ENCODE assay signal across 12 mouse cellular contexts in genomic region chr11:113188263-113188920, GRCm38 (mm10).
DNase-seq lines count a peak whose midpoint lies in the region; ATAC-seq and TF ChIP-seq lines count a peak whose summit lies in the region.
"Had no signal": no experiment of that assay in that cellular context is flagged by ENCODE, and none has a peak within 500 bp of the region (broad histone marks: within the 10 kb centered on the region; RNA-seq: fewer than 3 reads in every experiment).

No protein-coding gene starts in this region.

- H3K9ac ChIP-seq in heart, postnatal 0 days (replicated peaks; ENCODE audit: low read depth, low read length), result no peak overlapping the region
- no peak overlapping the region for H3K9ac ChIP-seq in embryonic facial prominence, embryonic 11.5 days (replicated peaks; ENCODE audit: low read length)
- 0 out of 2 replicates have a peak overlapping the region, but pooled peaks have one; percentile 7 for H3K9ac ChIP-seq in forebrain, embryonic 16.5 days (replicated peaks; ENCODE audit: low read depth, low read length)
- H3K9ac ChIP-seq: liver, embryonic 14.5 days had no signal

- intact Hi-C loops in heart, postnatal 25 days (cut with DNase I), result no loop called here

- no peak for TF ChIP-seq EP300 in heart, postnatal 0 days (IDR thresholded peaks at IDR 0.05; ENCODE audit: low read depth)

- no peak overlapping the region for H3K4me2 ChIP-seq in heart, postnatal 0 days (ENCODE audit: low read depth, low read length)
- H3K4me2 ChIP-seq in embryonic facial prominence, embryonic 11.5 days (ENCODE audit: low read depth, low read length), result no peak overlapping the region
- no peak overlapping the region for H3K4me2 ChIP-seq in forebrain, embryonic 16.5 days (ENCODE audit: low read length)

- no peaks in the 10 kb centered on the region; the same call in 1 of the 2 replicates for H3K27me3 ChIP-seq in heart, postnatal 0 days (ENCODE audit: control insufficient read depth, insufficient read depth, low read length)
- H3K27me3 ChIP-seq in embryonic facial prominence, embryonic 11.5 days (ENCODE audit: control insufficient read depth, insufficient read depth, low read length), result no peaks in the 10 kb centered on the region
- H3K27me3 ChIP-seq in forebrain, embryonic 16.5 days (replicated peaks; ENCODE audit: control insufficient read depth, insufficient read depth, low read length), result no peaks in the 10 kb centered on the region
- peaks cover 81% of the 10 kb centered on the region for H3K27me3 ChIP-seq in midbrain, embryonic 10.5 days (ENCODE audit: low read depth, poor library complexity, severe bottlenecking)

- H3K36me3 ChIP-seq in heart, postnatal 0 days (replicated peaks; ENCODE audit: control insufficient read depth, insufficient read depth, low read length), result no peaks in the 10 kb centered on the region
- no peaks in the 10 kb centered on the region for H3K36me3 ChIP-seq in embryonic facial prominence, embryonic 11.5 days (replicated peaks; ENCODE audit: control insufficient read depth, insufficient read depth, low read depth, low read length)
- no peaks in the 10 kb centered on the region for H3K36me3 ChIP-seq in forebrain, embryonic 16.5 days (ENCODE audit: control insufficient read depth, insufficient read depth)
- H3K36me3 ChIP-seq in midbrain, embryonic 10.5 days, result no peaks in the 10 kb centered on the region

- DNase-seq in heart, postnatal 0 days (ENCODE audit: low spot score), result no peak
- DNase-seq in heart, postnatal 25 days (ENCODE audit: low spot score), result no peak
- DNase-seq in embryonic facial prominence, embryonic 11.5 days (ENCODE audit: low spot score), result peak; percentile 55
- DNase-seq in midbrain, embryonic 10.5 days (ENCODE audit: low spot score), result peak; percentile 41
- no peak for DNase-seq in spleen, postnatal 36 days (ENCODE audit: low spot score in 2 of 2)
- no peak for DNase-seq in cerebellum, adult 9-10 months
- DNase-seq: adrenal gland, postnatal 10 days; thymus, postnatal 4 days had no signal

- no peaks in the 10 kb centered on the region for H3K9me3 ChIP-seq in heart, postnatal 0 days (replicated peaks; ENCODE audit: control insufficient read depth, low read length)
- H3K9me3 ChIP-seq in embryonic facial prominence, embryonic 11.5 days (replicated peaks; ENCODE audit: control insufficient read depth, low read length), result no peaks in the 10 kb centered on the region
- H3K9me3 ChIP-seq in forebrain, embryonic 16.5 days (ENCODE audit: control insufficient read depth, low read length), result no peaks in the 10 kb centered on the region
- no peaks in the 10 kb centered on the region for H3K9me3 ChIP-seq in midbrain, embryonic 10.5 days (replicated peaks)

- no peak overlapping the region for H3K27ac ChIP-seq in heart, postnatal 0 days (ENCODE audit: low read depth)
- H3K27ac ChIP-seq in embryonic facial prominence, embryonic 11.5 days (replicated peaks; ENCODE audit: low read depth, low read length), result 0 out of 2 replicates have a peak overlapping the region, but pooled peaks have one; percentile 22
- peak overlapping the region; percentile 78 for H3K27ac ChIP-seq in forebrain, embryonic 16.5 days (ENCODE audit: low read length)
- H3K27ac ChIP-seq in midbrain, embryonic 10.5 days (replicated peaks), result peak overlapping the region; percentile 82
- H3K27ac ChIP-seq: liver, embryonic 14.5 days had no signal

- 51% methylated on average over 4 of the region's 4 CpGs for WGBS in heart, postnatal 0 days
- WGBS in embryonic facial prominence, embryonic 11.5 days, result 13% methylated on average over 4 of the region's 4 CpGs
- 13% methylated on average over 4 of the region's 4 CpGs for WGBS in forebrain, embryonic 16.5 days
- 21% methylated on average over 4 of the region's 4 CpGs for WGBS in midbrain, embryonic 10.5 days

- no peak for TF ChIP-seq CTCF in heart, postnatal 0 days (IDR thresholded peaks at IDR 0.05; ENCODE audit: low read depth)

- no peak overlapping the region for H3K4me3 ChIP-seq in heart, postnatal 0 days (ENCODE audit: low read depth, low read length)
- no peak overlapping the region for H3K4me3 ChIP-seq in embryonic facial prominence, embryonic 11.5 days (ENCODE audit: low read depth, low read length)
- H3K4me3 ChIP-seq in forebrain, embryonic 16.5 days (replicated peaks; ENCODE audit: low read length), result no peak overlapping the region
- H3K4me3 ChIP-seq in midbrain, embryonic 10.5 days, result no peak overlapping the region

- ATAC-seq in heart, postnatal 0 days (ENCODE audit: insufficient read depth, low read depth), result 0 out of 2 replicates have a peak, but pooled peaks have one; percentile 39
- peak; percentile 83 for ATAC-seq in embryonic facial prominence, embryonic 11.5 days (replicated peaks; ENCODE audit: insufficient number of reproducible peaks, low FRiP score, low TSS enrichment, low read depth)
- ATAC-seq in forebrain, embryonic 16.5 days, result peak; percentile 85
- no peak for ATAC-seq in monocyte, adult 5-6 weeks (replicated peaks; ENCODE audit: insufficient number of reproducible peaks, low FRiP score, low TSS enrichment, poor library complexity, severe bottlenecking)
- ATAC-seq: intestine, postnatal 0 days had no signal

- H3K4me1 ChIP-seq in heart, postnatal 0 days (ENCODE audit: control insufficient read depth, insufficient read depth), result no peaks in the 10 kb centered on the region
- H3K4me1 ChIP-seq in embryonic facial prominence, embryonic 11.5 days (ENCODE audit: control insufficient read depth, insufficient read depth, low read length), result peaks cover 5% of the 10 kb centered on the region
- H3K4me1 ChIP-seq in forebrain, embryonic 16.5 days (replicated peaks; ENCODE audit: control insufficient read depth, insufficient read depth, low read length), result peaks cover 62% of the 10 kb centered on the region
- peaks cover 68% of the 10 kb centered on the region for H3K4me1 ChIP-seq in midbrain, embryonic 10.5 days

Comparison
In these comparisons a context has a peak if more than half of its experiments do, and no peak if none do; other contexts are left out.
1. DNase-seq: peak in embryonic facial prominence, embryonic 11.5 days (single experiment) and midbrain, embryonic 10.5 days (single experiment); none in heart, postnatal 0 days (single experiment), heart, postnatal 25 days (single experiment), spleen, postnatal 36 days (0 of 2) and cerebellum, adult 9-10 months (single experiment).